Mouse (Mus musculus) CD8-positive naive resting alpha-beta T cell, adult 57 days (primary cell): ENCODE measurements around the gene Serp1. TPM values are rescaled to one million over a fixed set of nuclear protein-coding genes. Genes with fewer than 3 reads are reported as not detected.

ENCODE experiments used
- total RNA-seq: library from RNA; stranded (reverse); gene quantifications from one replicate; pipeline ENCODE4 v1.2.4, GENCODE M21; 2023

Serp1 gene
- 59.3 TPM for total RNA-seq

DNA sequence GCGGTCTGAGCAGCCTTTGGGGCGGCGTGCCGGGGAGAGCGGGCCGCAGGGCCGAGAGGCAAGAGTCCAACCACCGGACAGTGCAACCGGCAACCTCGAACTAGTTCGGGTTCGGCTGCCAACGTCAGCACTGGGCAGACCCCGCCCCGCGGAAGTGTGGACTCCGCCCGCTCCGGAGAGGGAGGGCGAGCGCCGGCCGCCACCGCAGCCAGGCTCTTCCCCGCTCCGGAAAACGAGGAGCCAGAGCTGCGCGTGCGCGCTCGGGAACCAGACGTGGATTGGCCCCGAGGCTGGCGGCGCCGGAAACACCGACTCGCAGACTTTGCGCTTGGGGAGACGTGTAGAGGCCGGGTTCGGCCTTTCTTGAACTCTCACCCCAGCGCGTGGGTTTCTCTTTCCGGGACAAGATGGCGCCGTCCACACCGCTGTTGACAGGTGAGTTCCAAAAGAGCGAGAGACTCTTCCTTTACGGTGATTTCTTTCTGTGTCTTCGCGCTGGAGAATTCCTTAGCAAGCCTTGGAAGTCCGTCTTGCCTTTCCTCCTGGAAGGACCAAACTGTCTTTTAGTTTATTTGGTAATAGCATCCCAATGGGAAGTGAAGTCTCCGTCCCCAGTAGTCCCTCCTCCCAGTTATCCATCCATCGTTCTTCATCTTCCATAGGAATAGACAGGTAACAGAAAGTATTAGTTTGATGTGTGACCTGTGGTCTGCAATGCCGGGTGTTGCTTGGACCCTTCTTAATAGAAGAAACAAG, at the start of gene Serp1, which contains the start of gene Eif2a:
Gene Serp1 (minus strand): TSS at position 241 of the 756 bp plus-strand sequence.
Gene Eif2a (plus strand): TSS at position 170 of the 756 bp plus-strand sequence.

Other genes starting within 250 kb of the Serp1 start
- 52.2 TPM for gene Tsc22d2, start 111.2 kb downstream of the Serp1 start, total RNA-seq
- gene Eif2a, start 71 bp downstream of the Serp1 start, total RNA-seq = 68.6 TPM
- 147 TPM for gene Selenot, start 50.7 kb upstream of the Serp1 start, total RNA-seq
- not detected for gene Erich6, start 111.3 kb upstream of the Serp1 start, total RNA-seq
- 54.2 TPM for gene Siah2, start 166.5 kb upstream of the Serp1 start, total RNA-seq